Mouse (Mus musculus) olfactory bulb, adult 2 months (tissue): ENCODE measurements at regions not wholly inside any gene's neighbourhood (a gene's known extent, or its start where the extent isn't known, plus 50 kb on each side); places are given as distances from the start of the nearest gene placed in this dataset.

Experiments used
- CTCF ChIP-seq: fragments of 200-500 bp; IDR thresholded peaks from 2 replicates; pipeline ENCODE4 v1.5.1; 2012; ENCODE audit warnings: low read depth, mild to moderate bottlenecking, low read length, moderate library complexity; ENCODE audit not compliant: insufficient read depth
- POLR2A ChIP-seq: fragments of 200-500 bp; IDR thresholded peaks from 2 replicates; pipeline ENCODE4 v1.6.1; 2012; ENCODE audit warnings: mild to moderate bottlenecking, low read depth, low read length, moderate library complexity; ENCODE audit not compliant: insufficient read depth

- TF ChIP-seq CTCF (no peak), POLR2A (no peak)
These were observed 307.0 kb upstream of the Thbs1 start for GRCm38 (mm10) chr2:117804686-117805085.
